Mouse (Mus musculus): ENCODE measurements around the gene Klhl21. TPM values are rescaled to one million over a fixed set of nuclear protein-coding genes. Genes with fewer than 3 reads are reported as not detected.
A peak's percentile ranks its signal among the peaks of the same experiment; 100 is the strongest.

The Klhl21 gene
- polyA plus RNA-seq, 1 experiment from 2014 or later: 5.3 TPM

- Histone ChIP-seq H3K4me1 (peaks cover 42% of the 10 kb centered on the region), H3K4me2 (no peak overlapping the region), H3K36me3 (replicated peaks) (peaks cover 32% of the 10 kb centered on the region)
Observed at GRCm38 (mm10) chr4:151985886-151986285, 22.7 kb upstream of the Klhl21 start.

GRCm38 (mm10) chr4:151986650-151987049, 22.0 kb upstream of the Klhl21 start:
- Histone ChIP-seq H3K9ac (peak overlapping the region; percentile 36; the same call in 1 of the 2 replicates), H3K36me3 (replicated peaks) (peaks cover 38% of the 10 kb centered on the region)
- no peak for ATAC-seq (ENCODE audit: low FRiP score)

More at GRCm38 (mm10) chr4:151985886-151986285, 22.7 kb upstream of the Klhl21 start:
- ATAC-seq (ENCODE audit: low FRiP score): no peak
- no peak overlapping the region for H3K9ac ChIP-seq
- WGBS: 43% methylated on average over 10 of the region's 10 CpGs
- H3K4me3 ChIP-seq (replicated peaks): no peak overlapping the region
- H3K9me3 ChIP-seq: no peaks in the 10 kb centered on the region
- H3K27ac ChIP-seq: no peak overlapping the region
- no peaks in the 10 kb centered on the region for H3K27me3 ChIP-seq

GRCm38 (mm10) chr4:151988014-151988341, 20.6 kb upstream of the Klhl21 start:
- no peak for ATAC-seq (ENCODE audit: low FRiP score)
- peak overlapping the region; percentile 72; the same call in 1 of the 2 replicates for H3K27ac ChIP-seq
- peaks cover 37% of the 10 kb centered on the region for H3K4me1 ChIP-seq

More at GRCm38 (mm10) chr4:151986650-151987049, 22.0 kb upstream of the Klhl21 start:
- no peak overlapping the region for H3K4me3 ChIP-seq (replicated peaks)
- H3K27me3 ChIP-seq: no peaks in the 10 kb centered on the region
- no peak overlapping the region for H3K27ac ChIP-seq
- no peak overlapping the region for H3K4me2 ChIP-seq
- peaks cover 39% of the 10 kb centered on the region for H3K4me1 ChIP-seq
- H3K9me3 ChIP-seq: no peaks in the 10 kb centered on the region
- 68% methylated on average over 8 of the region's 8 CpGs for WGBS

GRCm38 (mm10) chr4:151988342-151989109, 20.1 kb upstream of the Klhl21 start, which contains the start of gene Thap3:
Gene Thap3 (minus strand): TSS chr4:151988997.
- ATAC-seq (ENCODE audit: low FRiP score): peak; percentile 82
- Histone ChIP-seq H3K36me3 (replicated peaks) (peaks cover 38% of the 10 kb centered on the region), H3K4me3 (replicated peaks) (peak within 1 kb of the TSS; percentile 77), H3K27me3 (0 out of 2 replicates have a peak, but pooled peaks cover 4% of the 10 kb centered on the region), H3K27ac (peak within 1 kb of the TSS; percentile 72), H3K9me3 (no peaks in the 10 kb centered on the region), H3K9ac (peak within 1 kb of the TSS; percentile 92), H3K4me1 (peaks cover 36% of the 10 kb centered on the region), H3K4me2 (peak within 1 kb of the TSS; percentile 83)
- 1% methylated on average over 54 of the region's 54 CpGs for WGBS

More at GRCm38 (mm10) chr4:151988014-151988341, 20.6 kb upstream of the Klhl21 start:
- H3K27me3 ChIP-seq: no peaks in the 10 kb centered on the region
- WGBS: 22% methylated on average over 10 of the region's 10 CpGs
- peak overlapping the region; percentile 77 for H3K4me3 ChIP-seq (replicated peaks)
- H3K36me3 ChIP-seq (replicated peaks): peaks cover 42% of the 10 kb centered on the region
- H3K4me2 ChIP-seq: peak overlapping the region; percentile 83
- H3K9me3 ChIP-seq: no peaks in the 10 kb centered on the region
- H3K9ac ChIP-seq: peak overlapping the region; percentile 92

- Histone ChIP-seq H3K27me3 (0 out of 2 replicates have a peak, but pooled peaks cover 4% of the 10 kb centered on the region), H3K27ac (peak overlapping the region; percentile 72), H3K9me3 (no peaks in the 10 kb centered on the region), H3K4me1 (peaks cover 37% of the 10 kb centered on the region), H3K9ac (peak overlapping the region; percentile 92), H3K4me2 (peak overlapping the region; percentile 83), H3K36me3 (replicated peaks) (peaks cover 38% of the 10 kb centered on the region), H3K4me3 (replicated peaks) (peak overlapping the region; percentile 77)
- peak; percentile 12; the same call in 1 of the 2 replicates for ATAC-seq (ENCODE audit: low FRiP score)
- WGBS: 33% methylated on average over 6 of the region's 6 CpGs
Observed at GRCm38 (mm10) chr4:151989110-151989488, 19.5 kb upstream of the Klhl21 start.

GRCm38 (mm10) chr4:151992091-151992490, 16.5 kb upstream of the Klhl21 start:
- H3K36me3 ChIP-seq (replicated peaks): peaks cover 27% of the 10 kb centered on the region
- peaks cover 32% of the 10 kb centered on the region for H3K4me1 ChIP-seq
- no peaks in the 10 kb centered on the region for H3K9me3 ChIP-seq
- H3K27me3 ChIP-seq: 0 out of 2 replicates have a peak, but pooled peaks cover 4% of the 10 kb centered on the region
- WGBS: 90% methylated on average over 9 of the region's 9 CpGs
- H3K4me3 ChIP-seq (replicated peaks): no peak overlapping the region
- no peak overlapping the region for H3K27ac ChIP-seq
- no peak overlapping the region for H3K4me2 ChIP-seq
- ATAC-seq (ENCODE audit: low FRiP score): no peak
- H3K9ac ChIP-seq: no peak overlapping the region

GRCm38 (mm10) chr4:151993035-151993434, 15.6 kb upstream of the Klhl21 start:
- H3K4me1 ChIP-seq: peaks cover 28% of the 10 kb centered on the region

GRCm38 (mm10) chr4:151994228-151995171, 14.1 kb upstream of the Klhl21 start:
- peak overlapping the region; percentile 80 for H3K4me2 ChIP-seq
- ATAC-seq (ENCODE audit: low FRiP score): peak; percentile 5; the same call in 1 of the 2 replicates
- H3K36me3 ChIP-seq (replicated peaks): peaks cover 27% of the 10 kb centered on the region
- peak overlapping the region; percentile 98 for H3K4me3 ChIP-seq (replicated peaks)
- WGBS: 1% methylated on average over 61 of the region's 61 CpGs
- H3K9me3 ChIP-seq: no peaks in the 10 kb centered on the region
- H3K27ac ChIP-seq: peak overlapping the region; percentile 75
- peaks cover 21% of the 10 kb centered on the region for H3K4me1 ChIP-seq
- 0 out of 2 replicates have a peak, but pooled peaks cover 4% of the 10 kb centered on the region for H3K27me3 ChIP-seq
- H3K9ac ChIP-seq: peak overlapping the region; percentile 87

More at GRCm38 (mm10) chr4:151993035-151993434, 15.6 kb upstream of the Klhl21 start:
- Histone ChIP-seq H3K27ac (no peak overlapping the region), H3K9me3 (no peaks in the 10 kb centered on the region), H3K36me3 (replicated peaks) (peaks cover 27% of the 10 kb centered on the region), H3K4me2 (no peak overlapping the region), H3K27me3 (0 out of 2 replicates have a peak, but pooled peaks cover 4% of the 10 kb centered on the region), H3K9ac (no peak overlapping the region), H3K4me3 (replicated peaks) (no peak overlapping the region)
- no peak for ATAC-seq (ENCODE audit: low FRiP score)
- WGBS: 81% methylated on average over 6 of the region's 6 CpGs

GRCm38 (mm10) chr4:151995371-151996172, 13.0 kb upstream of the Klhl21 start:
- peak overlapping the region; percentile 98 for H3K4me3 ChIP-seq (replicated peaks)
- H3K4me1 ChIP-seq: peaks cover 21% of the 10 kb centered on the region
- ATAC-seq (ENCODE audit: low FRiP score): peak; percentile 69
- H3K27ac ChIP-seq: peak overlapping the region; percentile 75
- peak overlapping the region; percentile 80 for H3K4me2 ChIP-seq
- H3K27me3 ChIP-seq: 0 out of 2 replicates have a peak, but pooled peaks cover 4% of the 10 kb centered on the region
- under 1% methylated on average over 69 of the region's 111 CpGs for WGBS
- H3K9ac ChIP-seq: peak overlapping the region; percentile 87
- peaks cover 23% of the 10 kb centered on the region for H3K36me3 ChIP-seq (replicated peaks)
- H3K9me3 ChIP-seq: no peaks in the 10 kb centered on the region

- WGBS: under 1% methylated on average over 84 of the region's 94 CpGs
- Histone ChIP-seq H3K9ac (peak within 1 kb of the TSS; percentile 87), H3K9me3 (no peaks in the 10 kb centered on the region), H3K27ac (peak within 1 kb of the TSS; percentile 85), H3K36me3 (replicated peaks) (peaks cover 15% of the 10 kb centered on the region), H3K4me1 (peaks cover 21% of the 10 kb centered on the region), H3K4me3 (replicated peaks) (peak within 1 kb of the TSS; percentile 98), H3K27me3 (0 out of 2 replicates have a peak, but pooled peaks cover 4% of the 10 kb centered on the region), H3K4me2 (peak within 1 kb of the TSS; percentile 80)
- ATAC-seq (ENCODE audit: low FRiP score): peak; percentile 97
Observed at GRCm38 (mm10) chr4:151996173-151996950, 12.2 kb upstream of the Klhl21 start, which contains the start of gene Phf13. Gene Phf13 (minus strand): TSS chr4:151996258.

- Histone ChIP-seq H3K9me3 (no peaks in the 10 kb centered on the region), H3K4me3 (replicated peaks) (peak overlapping the region; percentile 98), H3K36me3 (replicated peaks) (peaks cover 10% of the 10 kb centered on the region), H3K27ac (peak overlapping the region; percentile 85), H3K4me1 (peaks cover 21% of the 10 kb centered on the region), H3K9ac (peak overlapping the region; percentile 77), H3K4me2 (peak overlapping the region; percentile 80), H3K27me3 (0 out of 2 replicates have a peak, but pooled peaks cover 4% of the 10 kb centered on the region)
- ATAC-seq (ENCODE audit: low FRiP score): no peak
- 6% methylated on average over 13 of the region's 13 CpGs for WGBS
Observed at GRCm38 (mm10) chr4:151996951-151997222, 11.7 kb upstream of the Klhl21 start.

All from forebrain, embryonic 12.5 days (tissue).